Mouse (Mus musculus) liver, adult 2 months (tissue): ENCODE measurements around the gene Abt1. TPM values are rescaled to one million over a fixed set of nuclear protein-coding genes. Genes with fewer than 3 reads are reported as not detected.

Source experiments
- DNase-seq: peaks from one replicate; pipeline ENCODE4 v3.0.0-alpha.2; 2011; ENCODE audit warnings: low read depth, low spot score; ENCODE audit errors: extremely low read depth
- H3K27ac ChIP-seq: fragments of 200-500 bp; replicated peaks from 2 replicates; pipeline ENCODE4 v1.5.1; 2012; ENCODE audit warnings: low read depth, mild to moderate bottlenecking, control low read depth, inconsistent platforms, low read length; ENCODE audit not compliant: insufficient read depth
- H3K27me3 ChIP-seq: fragments of 200-500 bp; 2 replicates; pipeline ENCODE4 v1.6.1; 2012; ENCODE audit warnings: mild to moderate bottlenecking, moderate library complexity, low read length, inconsistent platforms; ENCODE audit not compliant: control insufficient read depth, insufficient read depth
- H3K36me3 ChIP-seq: fragments of 200-500 bp; 2 replicates; pipeline ENCODE4 v1.6.1; 2012; ENCODE audit warnings: low read length, inconsistent platforms; ENCODE audit not compliant: control insufficient read depth, insufficient read depth
- H3K4me1 ChIP-seq: fragments of 200-500 bp; 2 replicates; pipeline ENCODE4 v1.6.1; 2011; ENCODE audit warnings: low read length; ENCODE audit not compliant: control insufficient read depth, insufficient read depth
- H3K4me3 ChIP-seq: fragments of 200-500 bp; 2 replicates; pipeline ENCODE4 v1.5.1; 2011; ENCODE audit warnings: low read depth, mild to moderate bottlenecking, control low read depth, low read length, moderate library complexity; ENCODE audit not compliant: insufficient read depth
- H3K79me2 ChIP-seq: fragments of 200-500 bp; 2 replicates; pipeline ENCODE4 v1.6.1; 2012; ENCODE audit warnings: inconsistent platforms, mild to moderate bottlenecking, low read length, moderate library complexity; ENCODE audit not compliant: control insufficient read depth, insufficient read depth
- H3K9ac ChIP-seq: fragments of 200-500 bp; 2 replicates; pipeline ENCODE4 v1.6.1; 2012; ENCODE audit warnings: low read depth, mild to moderate bottlenecking, control low read depth, inconsistent platforms, low read length
- CTCF ChIP-seq: fragments of 200-500 bp; IDR thresholded peaks from 2 replicates; pipeline ENCODE4 v1.5.1; 2011; ENCODE audit warnings: low read depth, low read length, control low read depth
- POLR2A ChIP-seq: fragments of 200-500 bp; IDR thresholded peaks from 2 replicates; pipeline ENCODE4 v1.6.1; 2011; ENCODE audit warnings: low read length, control low read depth; ENCODE audit not compliant: insufficient read depth; ENCODE audit errors: extremely low read depth
- WGBS: fragments of 180-500 bp; shearing (Covaris S2); methylation state at CpG from one replicate; pipeline ENCODE4 v1.1.7; 2018; 5-methylcytosine and 5-hydroxymethylcytosine counted together
- polyA plus RNA-seq: library from polyadenylated mRNA; depleted of rRNA; stranded (reverse); fragments of >200 nt; gene quantifications from 2 replicates; pipeline ENCODE4 v1.2.3, GENCODE M21; 2012
- total RNA-seq: library from RNA; depleted of rRNA; stranded (reverse); fragments of >200 nt; gene quantifications from 2 replicates; pipeline ENCODE4 v1.2.3, GENCODE M21; 2014

The Abt1 gene
- total and polyA plus RNA-seq, 2 experiments = 2.1 to 3.5 TPM

DNA sequence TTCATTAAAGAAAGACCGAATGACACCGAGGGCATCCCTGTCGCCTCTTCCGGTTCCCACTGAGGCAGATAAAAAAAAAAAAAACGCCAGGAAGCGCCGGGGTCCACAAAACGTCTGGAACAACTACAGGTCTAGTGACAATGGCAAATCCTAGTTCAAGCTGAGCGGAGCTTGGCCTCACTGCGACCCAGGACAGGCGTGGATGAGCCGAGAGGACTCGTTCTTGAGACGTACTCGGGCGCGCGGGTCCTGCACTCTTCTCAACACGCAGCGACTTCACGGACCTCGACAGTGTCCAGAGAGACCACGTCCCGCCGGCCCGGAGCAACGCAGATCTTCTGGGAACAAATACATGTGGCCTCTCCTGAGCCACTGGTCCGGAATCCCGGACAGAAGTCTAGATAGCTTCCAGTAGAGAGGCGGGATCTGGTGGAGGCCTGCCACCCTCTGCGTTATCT lies 27.4 kb downstream of the Abt1 start:
- no peak for TF ChIP-seq POLR2A
- Histone ChIP-seq H3K4me3 (peak overlapping the region; percentile 5; the same call in 1 of the 2 replicates), H3K27me3 (peaks cover 13% of the 10 kb centered on the region; the same call in 1 of the 2 replicates), H3K9ac (no peak overlapping the region), H3K27ac (no peak overlapping the region), H3K4me1 (no peaks in the 10 kb centered on the region), H3K79me2 (no peaks in the 10 kb centered on the region), H3K36me3 (no peaks in the 10 kb centered on the region)
- no peak for DNase-seq
- 1% methylated on average over 31 of the region's 31 CpGs for WGBS

DNA sequence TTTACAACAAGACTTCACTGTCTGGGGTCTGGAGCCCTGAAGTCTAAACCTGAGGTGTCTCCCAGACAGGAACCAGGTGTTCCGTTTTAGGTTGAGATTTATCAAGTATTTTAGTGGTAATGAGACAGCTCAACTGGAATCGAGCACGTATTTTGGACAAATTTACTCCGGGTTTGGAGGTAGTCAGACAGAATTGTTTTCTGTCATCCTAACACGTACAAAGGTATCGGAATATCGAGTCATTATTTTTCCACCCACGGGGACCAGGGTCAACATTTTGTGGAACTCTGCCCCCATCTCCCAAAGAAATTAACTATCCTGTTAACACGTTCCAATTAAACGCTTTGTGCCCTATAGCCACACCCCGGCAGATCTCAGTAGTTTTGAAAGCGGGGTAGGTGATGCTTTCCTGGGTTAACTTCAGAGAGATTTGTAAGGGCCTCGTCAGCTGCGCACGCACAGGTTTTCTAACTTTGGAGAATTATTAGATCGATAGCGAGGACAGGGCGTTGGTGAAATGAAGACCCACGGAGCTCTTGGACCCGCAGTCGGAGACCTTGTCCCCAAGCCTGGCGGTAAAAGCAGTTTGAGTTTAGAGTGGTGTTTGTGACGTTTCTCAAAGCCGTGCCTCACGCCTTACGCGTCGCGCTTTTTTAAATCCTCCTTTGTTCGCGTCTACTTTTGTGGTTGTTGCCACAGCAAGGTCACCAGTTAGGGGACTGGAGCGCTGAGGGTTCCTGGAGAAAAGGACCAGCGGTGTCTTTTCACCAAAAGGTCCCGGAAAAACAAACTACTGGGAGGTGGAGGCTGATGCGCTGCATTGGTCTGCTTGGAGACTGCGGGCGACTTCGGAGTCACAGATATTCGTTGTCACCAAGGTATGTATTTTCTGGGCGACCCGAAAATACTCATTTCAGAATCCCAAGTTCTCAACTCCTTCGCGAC lies 28.1 kb downstream of the Abt1 start:
- H3K79me2 ChIP-seq = no peaks in the 10 kb centered on the region
- H3K4me1 ChIP-seq = no peaks in the 10 kb centered on the region
- peaks cover 13% of the 10 kb centered on the region; the same call in 1 of the 2 replicates for H3K27me3 ChIP-seq
- no peak overlapping the region for H3K27ac ChIP-seq
- no peaks in the 10 kb centered on the region for H3K36me3 ChIP-seq
- WGBS = 4% methylated on average over 43 of the region's 43 CpGs
- no peak overlapping the region for H3K9ac ChIP-seq
- no peak for TF ChIP-seq POLR2A
- TF ChIP-seq CTCF = no peak
- no peak overlapping the region for H3K4me3 ChIP-seq
- DNase-seq = no peak

DNA sequence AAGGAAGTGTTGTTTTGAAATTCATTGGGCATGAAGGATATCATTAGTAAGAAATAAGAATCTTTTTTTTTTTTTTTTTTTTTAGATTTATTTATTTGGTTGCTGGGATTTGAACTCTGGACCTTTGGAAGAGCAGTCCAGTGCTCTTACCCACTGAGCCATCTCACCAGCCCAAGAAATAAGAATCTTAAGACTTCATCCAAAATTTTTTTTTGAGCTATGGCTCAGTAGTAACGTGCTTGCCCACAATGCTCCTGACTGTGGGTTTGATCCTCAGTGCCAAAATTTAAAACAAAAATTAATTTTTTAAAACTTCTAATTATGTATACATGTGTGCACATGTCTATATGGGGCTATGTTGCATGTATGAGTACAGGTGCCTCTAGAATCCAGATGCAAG lies 36.1 kb downstream of the Abt1 start:
- TF ChIP-seq POLR2A (no peak), CTCF (no peak)
- no peak overlapping the region for H3K4me3 ChIP-seq
- DNase-seq = no peak
- H3K79me2 ChIP-seq = no peaks in the 10 kb centered on the region
- H3K27ac ChIP-seq = no peak overlapping the region
- no peak overlapping the region for H3K9ac ChIP-seq
- H3K27me3 ChIP-seq = no peaks in the 10 kb centered on the region
- H3K36me3 ChIP-seq = no peaks in the 10 kb centered on the region
- 76% methylated on average over 1 of the region's 1 CpGs for WGBS
- H3K4me1 ChIP-seq = no peaks in the 10 kb centered on the region

DNA sequence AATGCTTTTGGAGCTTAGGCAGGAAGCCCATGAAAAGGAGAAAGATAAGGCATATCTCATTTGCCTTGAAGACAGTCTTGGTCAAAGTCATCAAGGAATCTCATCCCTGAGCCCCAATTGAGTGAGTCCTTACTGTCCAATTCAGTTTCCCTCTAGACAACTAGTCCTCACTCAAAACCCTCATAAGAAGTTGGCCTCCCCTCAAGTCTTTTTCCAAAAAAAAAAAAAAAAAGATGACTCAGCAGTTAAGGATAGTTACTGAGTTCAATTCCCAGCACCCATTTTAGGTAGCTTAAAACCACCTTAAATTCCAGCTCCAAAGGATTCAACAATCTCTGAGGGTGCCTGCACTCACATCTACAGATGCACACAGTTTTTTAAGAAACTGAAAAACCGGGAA lies 40.5 kb downstream of the Abt1 start:
- Histone ChIP-seq H3K9ac (no peak overlapping the region), H3K4me3 (no peak overlapping the region), H3K36me3 (no peaks in the 10 kb centered on the region), H3K27me3 (no peaks in the 10 kb centered on the region), H3K4me1 (no peaks in the 10 kb centered on the region), H3K27ac (no peak overlapping the region), H3K79me2 (no peaks in the 10 kb centered on the region)
- 54% methylated on average over 1 of the region's 1 CpGs for WGBS
- TF ChIP-seq CTCF = no peak
- no peak for TF ChIP-seq POLR2A
- no peak for DNase-seq

DNA sequence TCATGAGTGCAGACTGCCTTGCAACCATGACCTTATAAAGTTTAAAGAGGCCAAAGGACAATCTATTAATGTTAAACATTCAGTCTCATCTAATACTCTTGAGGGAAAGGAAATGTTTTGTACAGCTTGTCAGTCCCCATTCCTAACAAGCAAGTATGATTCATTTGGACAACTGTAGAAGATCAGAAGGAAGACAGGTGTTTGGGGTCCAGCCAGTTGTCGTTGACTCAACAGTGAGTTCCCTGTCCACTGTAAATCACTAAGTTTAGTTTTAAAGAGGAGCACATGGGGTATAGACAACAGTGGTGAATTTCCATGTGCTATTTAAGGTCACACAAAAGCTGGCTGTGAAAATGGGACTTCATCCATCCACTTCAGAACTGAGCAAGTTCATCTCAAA lies 51.2 kb downstream of the Abt1 start:
- no peak for DNase-seq
- Histone ChIP-seq H3K4me3 (no peak overlapping the region), H3K27me3 (no peaks in the 10 kb centered on the region), H3K79me2 (no peaks in the 10 kb centered on the region; the same call in 1 of the 2 replicates), H3K27ac (no peak overlapping the region), H3K36me3 (no peaks in the 10 kb centered on the region), H3K9ac (no peak overlapping the region), H3K4me1 (no peaks in the 10 kb centered on the region)
- TF ChIP-seq POLR2A (no peak), CTCF (no peak)
- WGBS = 91% methylated on average over 1 of the region's 1 CpGs

DNA sequence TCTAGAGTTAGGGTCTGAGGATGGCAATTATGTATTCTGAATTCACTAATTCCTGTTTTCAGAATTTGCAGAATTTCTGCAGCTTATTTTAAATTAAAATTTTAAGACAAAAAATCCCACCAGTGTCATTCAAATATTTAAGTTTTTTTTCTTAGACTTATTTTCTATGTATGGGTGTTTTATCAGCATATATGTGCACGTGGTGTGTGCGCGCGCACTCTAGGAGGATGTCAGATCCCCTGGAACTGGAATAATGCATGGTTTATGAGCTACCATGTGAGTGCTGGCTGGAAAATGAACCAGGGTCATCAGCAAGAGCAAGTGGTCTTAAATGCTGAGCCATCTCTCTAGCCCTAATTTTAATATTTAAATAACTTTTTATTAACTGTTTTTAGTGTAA lies 53.6 kb downstream of the Abt1 start:
- Histone ChIP-seq H3K27me3 (no peaks in the 10 kb centered on the region), H3K27ac (no peak overlapping the region), H3K4me3 (no peak overlapping the region), H3K79me2 (no peaks in the 10 kb centered on the region; the same call in 1 of the 2 replicates), H3K4me1 (no peaks in the 10 kb centered on the region), H3K9ac (no peak overlapping the region), H3K36me3 (peaks cover 4% of the 10 kb centered on the region)
- TF ChIP-seq CTCF = no peak
- no peak for TF ChIP-seq POLR2A
- WGBS = 95% methylated on average over 4 of the region's 4 CpGs
- no peak for DNase-seq
